Mouse (Mus musculus) adrenal gland, adult 2 months (tissue): ENCODE measurements around the gene Foxj3. TPM values are rescaled to one million over a fixed set of nuclear protein-coding genes. Genes with fewer than 3 reads are reported as not detected.
"Not testable (repeated sequence)": the region's sequence is repeated elsewhere in the genome, so short reads cannot be mapped to it uniquely, and the experiment has no call there.

ENCODE experiments used
- DNase-seq: peaks from one replicate; pipeline ENCODE4 v3.0.0; 2021
- polyA plus RNA-seq: library from polyadenylated mRNA; depleted of rRNA; stranded (reverse); fragments of >200 nt; gene quantifications from 2 replicates; pipeline ENCODE4 v1.2.3, GENCODE M21; 2012
- total RNA-seq, 2 experiments: library from RNA; stranded (reverse); gene quantifications; 2 replicates each; pipeline ENCODE4 v1.2.3; 2021

Gene Foxj3
- total and polyA plus RNA-seq, 3 experiments, result 11.8 to 43.6 (median 41.8) TPM

- no peak for DNase-seq
Measured at GRCm38 (mm10) chr4:119572682-119573081, 35.9 kb downstream of the Foxj3 start.

DNA sequence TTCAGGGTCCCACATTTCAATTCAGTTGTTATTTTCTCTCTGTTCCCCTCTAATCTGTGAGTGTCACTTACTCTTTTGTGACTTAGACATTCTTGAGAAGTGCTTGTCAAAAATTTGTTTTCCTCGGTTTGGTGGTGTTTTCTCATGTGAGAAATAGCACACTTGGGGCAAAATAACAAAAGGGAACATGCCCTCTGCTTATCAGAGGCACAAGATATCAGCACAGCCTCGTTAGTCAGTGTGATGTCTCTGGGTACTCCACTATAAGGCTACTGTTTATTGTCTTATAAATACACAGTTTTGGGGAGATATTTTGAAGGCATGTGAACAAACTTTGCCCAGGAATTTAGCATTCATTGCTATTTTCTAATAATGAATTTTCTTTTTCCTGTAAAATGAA lies 37.7 kb downstream of the Foxj3 start:
- DNase-seq, result no peak

GRCm38 (mm10) chr4:119575459-119575858 lies 38.7 kb downstream of the Foxj3 start:
- DNase-seq, result no peak

DNA sequence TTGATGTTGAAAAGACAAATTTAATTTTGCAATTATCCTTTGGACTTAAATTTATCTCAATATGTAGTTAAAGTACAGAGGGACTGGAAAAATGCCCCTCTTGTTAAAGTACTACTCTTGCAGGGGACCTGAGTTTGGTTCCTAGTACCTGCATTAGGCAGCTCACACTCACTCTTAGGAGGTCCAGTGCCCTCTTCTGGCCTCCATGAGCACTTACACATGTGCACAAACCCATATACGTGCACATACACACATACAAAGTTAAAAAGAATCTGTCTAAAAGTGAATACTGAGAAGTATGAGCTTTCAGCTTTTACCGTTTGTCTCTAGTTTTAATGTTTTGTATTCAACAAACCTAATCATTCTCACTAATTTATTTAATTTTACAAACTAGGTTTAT lies 51.2 kb downstream of the Foxj3 start:
- DNase-seq, result no peak

DNA sequence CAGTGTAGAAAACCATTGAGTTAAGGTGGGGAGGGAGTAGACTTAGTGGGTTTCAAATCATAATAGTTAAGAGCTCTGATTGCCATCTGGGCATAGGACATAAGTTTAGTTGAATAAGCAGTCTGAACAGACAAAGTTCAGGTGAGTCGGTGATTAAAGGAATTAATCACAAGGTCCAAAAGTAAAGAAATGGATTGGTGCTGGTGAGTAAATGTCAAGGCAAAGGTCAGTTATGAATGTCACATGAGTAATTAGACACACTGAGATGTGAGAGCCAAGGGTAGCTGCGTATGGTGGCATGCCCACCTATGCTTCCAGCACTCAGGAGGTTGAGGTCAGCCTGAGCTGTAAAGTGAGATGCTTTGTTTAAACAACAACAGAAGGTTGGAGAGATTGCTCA lies 52.6 kb downstream of the Foxj3 start:
- DNase-seq, result peak; percentile 32

GRCm38 (mm10) chr4:119590027-119590426 lies 53.2 kb downstream of the Foxj3 start:
- DNase-seq, result no peak

DNA sequence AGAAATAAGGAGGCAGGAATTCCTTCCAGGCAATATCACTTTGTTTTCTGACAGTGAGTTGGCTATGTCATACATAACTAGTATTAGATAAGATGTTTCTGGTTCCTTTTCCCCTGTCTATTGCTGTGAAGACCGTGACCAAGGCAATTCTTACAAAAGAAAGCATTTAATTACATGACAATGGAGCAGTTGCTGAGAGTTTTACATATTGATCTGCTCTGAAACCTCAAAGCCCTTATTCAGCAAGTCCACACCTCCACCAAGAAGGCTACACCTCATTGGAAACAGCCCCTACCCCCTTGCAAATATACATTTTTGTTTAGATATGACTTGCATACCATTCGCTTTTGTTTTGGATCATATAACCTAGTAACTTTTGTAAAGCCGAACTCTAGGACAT lies 55.7 kb downstream of the Foxj3 start:
- no peak for DNase-seq

DNA sequence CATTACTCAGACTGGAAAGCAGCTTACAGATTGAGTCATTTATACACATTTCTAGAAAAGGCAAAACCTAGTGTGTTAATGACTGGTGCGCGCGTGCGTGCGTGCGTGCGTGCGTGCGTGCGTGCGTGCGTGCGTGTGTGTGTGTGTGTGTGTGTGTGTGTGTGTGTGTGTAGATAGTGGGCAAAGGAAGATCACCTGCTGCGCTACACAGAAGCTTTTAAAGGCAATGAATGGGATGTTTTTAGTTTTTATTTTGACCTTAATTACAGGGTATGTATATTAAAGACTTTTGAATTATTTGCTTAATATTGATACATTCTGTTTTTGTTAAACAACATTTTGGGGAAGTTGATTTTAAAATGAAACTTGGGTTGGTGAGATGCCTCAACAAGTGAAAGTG lies 57.5 kb downstream of the Foxj3 start:
- DNase-seq, result no peak

- no peak for DNase-seq
Measured at GRCm38 (mm10) chr4:119599605-119600004, 62.8 kb downstream of the Foxj3 start.

DNA sequence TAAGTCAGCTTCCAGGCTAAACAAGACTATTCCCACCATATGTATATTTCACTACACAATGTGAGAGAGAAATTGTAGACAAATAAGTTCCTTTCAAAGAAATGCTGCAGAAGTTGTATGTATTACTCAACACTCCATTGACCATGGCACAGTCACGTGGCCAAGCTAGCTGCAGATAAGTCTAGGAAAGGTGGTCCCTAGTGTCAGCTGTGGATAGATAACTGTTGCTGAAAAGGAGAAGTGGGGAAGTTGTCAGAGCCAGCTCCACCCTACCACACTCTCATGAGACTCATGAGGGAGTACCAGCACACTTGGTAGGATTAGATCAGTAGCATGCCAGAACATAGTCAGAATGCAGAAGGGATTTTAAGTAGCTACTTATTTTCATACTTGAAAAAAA lies 72.7 kb downstream of the Foxj3 start:
- no peak for DNase-seq

GRCm38 (mm10) chr4:119614078-119614477 lies 77.3 kb downstream of the Foxj3 start:
- no peak for DNase-seq

DNA sequence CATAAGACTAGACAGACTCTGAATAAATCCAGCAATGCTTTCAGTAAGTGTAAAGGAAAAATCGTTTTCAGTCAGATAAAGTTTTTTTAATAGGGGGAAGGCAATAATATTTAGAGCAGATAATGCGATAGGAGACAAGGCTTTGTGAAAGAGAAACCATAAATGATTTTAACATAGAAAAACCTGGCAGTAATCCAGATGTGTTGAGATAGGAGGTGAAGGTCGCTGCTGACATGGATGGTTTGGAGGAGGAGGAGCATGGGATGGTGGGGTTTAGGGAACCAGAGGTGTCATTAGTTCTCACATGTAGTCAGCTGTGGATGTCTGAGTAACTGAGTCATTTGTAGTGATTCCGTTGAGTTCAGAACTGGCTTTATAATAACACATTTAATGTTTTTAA lies 77.9 kb downstream of the Foxj3 start:
- no peak for DNase-seq

GRCm38 (mm10) chr4:119626081-119626645 lies 89.4 kb downstream of the Foxj3 start:
- no peak for DNase-seq

DNA sequence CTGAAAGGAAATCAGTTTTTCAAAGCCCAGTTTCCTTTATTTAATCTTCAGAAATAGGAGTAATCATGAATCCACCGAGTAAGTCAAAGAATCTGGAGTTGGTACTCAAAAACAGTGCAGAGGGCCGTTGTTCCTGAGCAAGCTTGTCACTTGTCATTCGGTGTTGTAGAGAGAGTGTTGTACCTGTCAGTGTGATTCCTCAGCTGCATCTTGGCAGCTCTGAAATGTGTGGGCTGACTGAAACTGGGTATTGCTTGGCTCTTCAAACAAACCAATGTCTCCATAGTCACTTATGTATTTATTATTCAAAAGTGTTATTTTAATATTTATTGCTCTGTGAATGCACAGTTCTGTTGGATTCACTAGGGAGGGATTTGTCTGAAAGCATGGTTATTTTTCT lies 90.1 kb downstream of the Foxj3 start:
- no peak for DNase-seq

GRCm38 (mm10) chr4:119627317-119627716 lies 90.5 kb downstream of the Foxj3 start:
- no peak for DNase-seq

DNA sequence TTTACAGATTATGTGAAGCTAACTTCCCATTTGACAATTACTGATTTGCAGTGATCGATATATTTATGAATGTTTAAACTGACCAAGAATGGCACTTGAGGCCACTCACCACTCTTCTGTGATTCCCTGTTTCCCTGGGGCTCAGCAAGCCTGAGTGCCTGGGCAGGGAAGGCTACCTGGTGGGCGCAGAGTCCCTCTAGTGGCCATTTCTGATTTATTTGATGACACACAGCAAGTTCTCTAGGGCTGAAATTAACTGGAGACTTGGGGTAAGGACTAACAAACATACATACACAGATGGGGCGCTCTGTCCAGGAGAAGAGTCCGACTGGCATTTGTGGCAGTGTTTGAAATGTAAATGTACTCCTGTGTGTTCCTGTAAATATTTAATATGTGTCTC lies 91.6 kb downstream of the Foxj3 start:
- not testable (repeated sequence) for DNase-seq

- DNase-seq, result peak; percentile 30
Measured at GRCm38 (mm10) chr4:119631115-119631919, 94.5 kb downstream of the Foxj3 start.

DNA sequence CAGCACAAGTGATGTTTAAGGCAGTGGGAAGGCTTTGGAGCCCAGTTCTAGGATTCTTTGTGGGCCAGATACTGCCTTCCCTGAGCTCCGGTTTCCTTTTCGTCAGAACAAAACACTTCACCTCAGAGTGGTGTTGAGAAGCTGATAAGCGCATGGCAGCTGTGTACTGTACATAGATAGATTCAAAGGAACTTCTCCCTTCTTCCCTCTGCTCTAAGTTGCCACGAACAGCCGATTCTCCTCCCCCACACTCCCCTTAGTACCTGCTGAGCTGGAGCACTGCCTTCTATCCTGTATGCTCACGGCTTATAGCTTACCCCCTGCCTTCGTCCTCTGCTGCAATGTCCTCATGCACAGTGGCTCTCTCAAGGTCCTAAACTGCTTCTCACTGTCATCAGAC lies 95.9 kb downstream of the Foxj3 start:
- no peak for DNase-seq

- DNase-seq, result no peak
Measured at GRCm38 (mm10) chr4:119633342-119633741, 96.5 kb downstream of the Foxj3 start.

DNA sequence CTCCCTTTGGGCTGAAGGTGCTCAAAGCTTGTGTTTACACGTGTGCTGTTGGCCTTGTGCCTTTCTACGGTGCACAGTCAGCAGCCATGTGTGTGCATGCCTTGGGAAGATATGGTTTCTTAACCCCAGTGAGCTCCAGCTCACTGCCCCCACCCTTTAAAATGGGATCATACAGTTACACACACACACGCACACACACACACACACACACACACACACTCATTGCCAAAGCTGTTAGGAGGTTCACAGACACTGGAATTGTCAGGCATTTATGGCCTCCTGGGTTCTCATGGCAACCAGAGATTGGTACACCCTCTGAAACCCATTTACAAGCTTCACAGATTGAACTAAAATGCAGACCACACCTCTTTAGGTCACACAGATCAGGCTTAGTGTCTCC lies 97.1 kb downstream of the Foxj3 start:
- no peak for DNase-seq

DNA sequence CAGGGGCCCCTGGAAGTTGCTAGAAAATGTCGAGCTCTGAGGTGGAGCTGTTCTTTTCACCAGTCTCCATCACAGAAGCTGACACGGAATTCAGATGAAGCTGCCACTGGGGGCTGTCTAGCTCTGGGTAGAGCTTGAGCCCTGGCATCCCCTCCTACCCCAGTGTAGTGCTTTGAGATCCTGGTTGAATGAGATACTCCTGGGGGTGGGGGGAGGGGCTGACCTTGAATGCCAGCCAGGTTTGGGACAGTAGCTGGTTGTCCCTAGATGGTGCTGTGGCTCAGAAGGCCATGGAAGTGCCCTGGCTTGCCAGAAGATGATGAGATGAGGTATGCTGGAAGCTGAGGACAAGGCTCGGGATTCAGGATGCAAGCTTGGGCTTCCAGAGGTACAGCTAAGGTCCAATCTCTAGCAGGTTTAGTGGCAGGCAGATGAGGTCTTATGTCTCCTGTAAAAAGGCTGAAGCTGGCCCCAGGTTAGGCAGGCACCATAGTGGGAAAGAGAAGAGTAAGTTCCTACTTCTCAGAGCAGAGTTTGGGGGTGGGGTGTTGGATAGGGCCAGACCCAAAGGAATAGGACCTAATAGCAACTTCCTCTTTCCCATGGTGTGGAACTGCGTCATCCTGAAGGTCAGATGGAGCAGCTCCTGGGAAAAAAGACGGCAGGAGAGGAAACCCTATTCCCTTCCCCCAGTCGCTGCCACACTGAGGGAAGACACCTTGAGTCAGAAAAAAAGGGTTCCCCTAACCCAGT lies 98.3 kb downstream of the Foxj3 start:
- DNase-seq, result no peak

DNA sequence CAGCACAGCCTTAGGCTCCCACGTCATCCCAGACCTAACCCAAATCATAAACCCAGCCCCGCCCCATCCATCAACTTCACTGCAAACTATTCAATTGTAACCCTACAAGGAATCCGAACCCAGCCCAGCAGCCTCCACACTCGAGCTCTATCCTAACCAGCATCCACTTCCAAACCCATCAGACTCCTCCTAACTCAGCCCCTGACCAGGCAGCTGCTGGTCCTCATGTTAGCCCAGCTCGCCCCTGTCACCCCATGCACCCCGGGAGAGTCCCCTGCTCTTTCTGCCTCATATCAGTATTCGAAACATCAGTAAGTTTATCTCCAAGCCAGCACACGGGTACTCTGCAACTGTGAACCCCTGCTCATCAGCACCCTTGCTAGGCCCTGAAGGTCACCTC lies 98.9 kb downstream of the Foxj3 start:
- no peak for DNase-seq

GRCm38 (mm10) chr4:119636731-119637130 lies 99.9 kb downstream of the Foxj3 start:
- no peak for DNase-seq
